Mouse (Mus musculus) Patski (cell line): ENCODE measurements at regions not wholly inside any gene's neighbourhood (a gene's known extent, or its start where the extent isn't known, plus 50 kb on each side); places are given as distances from the start of the nearest gene placed in this dataset.

ENCODE experiments used
- ATAC-seq: fragments of 100-300 bp; one replicate; pipeline ENCODE4 v1.8.0; 2021
- CTCF ChIA-PET: fragments of 350-600 bp; sonication (Branson Sonifier 250); formaldehyde crosslinking; loops from one replicate; lab custom pipeline; 2022; ENCODE audit warnings: inconsistent platforms; lab: Charles Lee
- POLR2A ChIA-PET: fragments of 350-600 bp; sonication (Branson Sonifier 250); formaldehyde crosslinking; loops from one replicate; lab custom pipeline; 2022; ENCODE audit warnings: antibody characterized with exemption, inconsistent platforms; lab: Charles Lee
- DNase-seq: peaks from one replicate; pipeline ENCODE4 v3.0.0-alpha.2; 2011; ENCODE audit warnings: low read depth, low spot score
- H3K27me3 ChIP-seq: fragments of 371-371 bp; one replicate; pipeline ENCODE4 v1.5.1; 2021
- CTCF ChIP-seq: fragments of 100-300 bp; IDR thresholded peaks from one replicate; pipeline ENCODE4 v1.5.1; 2021
- in situ Hi-C: fragments of 300-500 bp; cut with MboI; formaldehyde crosslinking; loops from 3 replicates; pipeline ENCODE4 v1.11.1; 2018; ENCODE audit warnings: low pct_unique_long_range_greater_than_20kb, mixed read lengths

GRCm38 (mm10) chr7:36504010-36504875 lies 193.7 kb upstream of the Tshz3 start:
- ATAC-seq (no peak), DNase-seq (no peak)
- no peaks in the 10 kb centered on the region for H3K27me3 ChIP-seq
- CTCF ChIA-PET, result no interaction called here
- no peak for TF ChIP-seq CTCF
- in situ Hi-C loops, result no loop called here
- POLR2A ChIA-PET, result no interaction called here

DNA sequence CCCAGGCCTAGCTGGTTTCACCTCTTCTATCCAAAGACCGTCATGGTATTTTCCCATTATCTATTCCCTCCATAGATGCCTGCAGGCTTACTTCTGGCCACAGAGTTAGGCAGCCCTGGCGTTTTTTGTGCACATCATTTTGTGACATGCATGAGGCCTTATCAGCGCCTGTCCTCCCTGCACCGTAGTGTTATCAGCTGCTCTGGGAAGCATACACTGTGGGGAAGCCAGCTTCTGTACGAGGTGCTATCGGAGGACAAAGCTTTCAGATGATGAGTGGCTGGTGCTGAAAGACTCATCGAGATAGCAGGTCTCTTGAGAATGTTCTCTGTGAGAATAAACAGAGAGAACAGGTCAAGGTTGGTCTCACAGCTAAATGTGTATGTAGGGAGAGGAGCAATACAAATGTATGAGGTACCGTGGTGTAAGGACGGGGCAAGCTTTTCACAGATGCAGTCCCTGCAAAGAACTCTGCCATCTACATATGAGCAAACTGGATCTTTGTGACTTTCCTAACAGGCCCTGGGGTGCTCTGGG lies 190.0 kb upstream of the Tshz3 start:
- H3K27me3 ChIP-seq, result no peaks in the 10 kb centered on the region
- TF ChIP-seq CTCF, result no peak
- in situ Hi-C loops, result no loop called here
- ATAC-seq (no peak), DNase-seq (no peak)
- POLR2A ChIA-PET, result interaction anchor here (0.7 kb wide), 1 partner anchor 29 kb away, joined by 4 read pairs; no protein-coding TSS in a partner anchor
- CTCF ChIA-PET, result no interaction called here

DNA sequence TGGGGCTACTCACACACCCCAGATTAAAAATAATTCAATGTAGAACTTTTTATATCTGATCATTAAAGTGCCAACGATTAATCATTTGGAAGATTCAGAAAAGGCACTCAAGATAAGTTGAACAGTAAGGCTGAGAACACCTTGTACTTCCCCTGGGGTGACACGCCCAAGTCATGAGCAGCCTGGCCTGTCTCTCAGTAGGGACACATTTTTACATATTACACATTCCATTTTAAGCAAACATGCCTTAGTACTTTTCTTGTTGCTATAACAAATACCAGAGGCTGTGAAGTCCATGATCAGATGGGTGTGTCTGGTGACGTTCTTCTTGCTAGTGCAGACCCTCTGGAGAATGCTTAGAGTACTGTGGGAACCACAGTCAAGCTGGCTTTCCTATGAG lies 184.2 kb upstream of the Tshz3 start:
- no peaks in the 10 kb centered on the region for H3K27me3 ChIP-seq
- in situ Hi-C loops, result no loop called here
- no peak for ATAC-seq
- ChIA-PET CTCF (no interaction called here), POLR2A (no interaction called here)
- TF ChIP-seq CTCF, result no peak
- DNase-seq, result no peak

- no peak for ATAC-seq
- in situ Hi-C loops, result no loop called here
- ChIA-PET CTCF (interaction anchor here (1.0 kb wide), 1 partner anchor 9 kb away, joined by 3 read pairs; no protein-coding TSS in a partner anchor), POLR2A (no interaction called here)
- H3K27me3 ChIP-seq, result peaks cover 9% of the 10 kb centered on the region
- DNase-seq, result no peak
- TF ChIP-seq CTCF, result no peak
These were observed 181.7 kb upstream of the Tshz3 start for GRCm38 (mm10) chr7:36516094-36516663.

- CTCF ChIA-PET, result interaction anchor here (1.6 kb wide), 1 partner anchor 43 kb away, joined by 3 read pairs; no protein-coding TSS in a partner anchor
- no peak for DNase-seq
- ATAC-seq, result no peak
- peaks cover 26% of the 10 kb centered on the region for H3K27me3 ChIP-seq
- TF ChIP-seq CTCF, result no peak
- in situ Hi-C loops, result no loop called here
- POLR2A ChIA-PET, result interaction anchor here (0.7 kb wide), 1 partner anchor 682 kb away, joined by 3 read pairs; no protein-coding TSS in a partner anchor
These were observed 178.9 kb upstream of the Tshz3 start for GRCm38 (mm10) chr7:36519027-36519426.

GRCm38 (mm10) chr7:36522960-36523359 lies 175.0 kb upstream of the Tshz3 start:
- CTCF ChIA-PET, result no interaction called here
- peaks cover 33% of the 10 kb centered on the region for H3K27me3 ChIP-seq
- ATAC-seq, result no peak
- POLR2A ChIA-PET, result no interaction called here
- in situ Hi-C loops, result no loop called here
- DNase-seq, result no peak
- TF ChIP-seq CTCF, result no peak

DNA sequence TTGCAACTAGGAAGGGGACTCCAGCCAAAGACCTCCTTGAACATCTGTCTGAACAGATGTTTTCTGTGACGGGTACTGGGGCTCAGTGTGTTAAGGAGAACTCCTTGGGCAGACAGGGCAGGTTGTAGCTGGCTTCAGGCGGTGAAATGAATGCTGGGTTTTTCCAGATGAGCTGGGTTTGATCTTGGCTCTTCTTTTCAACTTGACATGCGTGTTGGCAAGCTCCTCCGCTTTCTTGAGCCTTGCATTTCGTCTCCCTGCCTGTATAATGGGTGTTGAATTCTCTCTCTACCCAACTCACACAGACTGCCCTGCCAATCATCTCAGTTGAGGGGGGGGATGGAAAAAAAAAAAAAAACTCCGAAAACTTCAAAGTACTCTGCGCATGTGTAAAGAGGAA lies 171.8 kb upstream of the Tshz3 start:
- DNase-seq (no peak), ATAC-seq (no peak)
- CTCF ChIA-PET, result interaction anchor here (0.8 to 1.2 kb wide), 2 partner anchors 10 to 668 kb away, joined by 3 read pairs; no protein-coding TSS in a partner anchor
- POLR2A ChIA-PET, result no interaction called here
- TF ChIP-seq CTCF, result no peak
- H3K27me3 ChIP-seq, result peaks cover 35% of the 10 kb centered on the region
- in situ Hi-C loops, result no loop called here

- no peak for TF ChIP-seq CTCF
- POLR2A ChIA-PET, result no interaction called here
- CTCF ChIA-PET, result no interaction called here
- in situ Hi-C loops, result no loop called here
- no peak for ATAC-seq
- peaks cover 29% of the 10 kb centered on the region for H3K27me3 ChIP-seq
- no peak for DNase-seq
These were observed 171.2 kb upstream of the Tshz3 start for GRCm38 (mm10) chr7:36526692-36527091.

DNA sequence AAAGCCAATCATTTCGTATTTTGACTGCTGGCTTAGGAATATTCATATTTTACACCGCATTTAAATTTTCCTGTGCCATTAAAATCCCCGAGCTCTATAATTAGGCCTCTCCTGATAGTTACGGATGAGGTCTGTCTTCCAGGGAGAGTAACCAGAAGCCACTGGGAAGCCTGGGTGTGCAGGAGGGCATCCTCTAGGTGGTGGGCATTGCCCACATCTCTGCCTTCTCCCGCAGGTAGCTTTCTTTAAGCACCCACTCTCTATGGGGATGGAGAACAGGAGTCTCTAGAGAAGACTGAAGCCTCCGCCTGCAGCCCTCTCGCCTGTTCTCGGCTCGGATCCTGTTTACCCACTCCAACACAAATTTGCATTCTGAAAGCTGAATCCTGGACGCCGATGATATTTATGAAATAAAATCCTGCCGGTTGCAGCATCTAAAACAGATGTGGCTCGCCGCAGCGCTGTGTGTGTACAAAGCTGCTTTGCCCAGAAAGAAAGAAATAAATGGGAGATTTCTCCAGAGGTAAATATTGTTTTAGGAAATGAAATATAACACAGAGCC lies 168.3 kb upstream of the Tshz3 start:
- ATAC-seq (no peak), DNase-seq (no peak)
- in situ Hi-C loops, result no loop called here
- TF ChIP-seq CTCF, result no peak
- ChIA-PET CTCF (interaction anchor here (0.8 kb wide), 1 partner anchor 25 kb away, joined by 3 read pairs; no protein-coding TSS in a partner anchor), POLR2A (no interaction called here)
- H3K27me3 ChIP-seq, result peaks cover 17% of the 10 kb centered on the region

- CTCF ChIA-PET, result no interaction called here
- in situ Hi-C loops, result no loop called here
These were observed 166.4 kb upstream of the Tshz3 start for GRCm38 (mm10) chr7:36531559-36531958.

More at GRCm38 (mm10) chr7:36531559-36531958, 166.4 kb upstream of the Tshz3 start:
- no peak for ATAC-seq
- no peak for DNase-seq
- POLR2A ChIA-PET, result no interaction called here
- peak; percentile 41 for TF ChIP-seq CTCF
- peaks cover 11% of the 10 kb centered on the region for H3K27me3 ChIP-seq
